Mouse (Mus musculus) lung, embryonic 14.5 days (tissue): ENCODE data around the gene Lep. TPM values are rescaled to one million over a fixed set of nuclear protein-coding genes. Genes with fewer than 3 reads are reported as not detected.

ENCODE experiments used
- ATAC-seq: fragments of 200-750 bp; cut with Nextera tagmentation; 2 replicates; pipeline ENCODE4 v1.8.0; 2017; ENCODE audit warnings: mild to moderate bottlenecking, moderate TSS enrichment, moderate library complexity; ENCODE audit not compliant: insufficient read depth
- DNase-seq: peaks from one replicate; pipeline ENCODE4 v3.0.0-alpha.2; 2015
- H3K27ac ChIP-seq: fragments of 300-500 bp; sonication (generic); 2 replicates; pipeline ENCODE4 v1.5.1; 2014; ENCODE audit warnings: low read depth, mild to moderate bottlenecking, moderate library complexity
- H3K27me3 ChIP-seq: fragments of 300-500 bp; sonication (generic); 2 replicates; pipeline ENCODE4 v1.6.1; 2014; ENCODE audit warnings: low read length, control low read depth; ENCODE audit not compliant: insufficient read depth
- H3K36me3 ChIP-seq: fragments of 300-500 bp; sonication (generic); 2 replicates; pipeline ENCODE4 v1.6.1; 2014; ENCODE audit warnings: control low read depth; ENCODE audit not compliant: insufficient read depth
- H3K4me1 ChIP-seq: fragments of 300-500 bp; sonication (generic); 2 replicates; pipeline ENCODE4 v1.6.1; 2014; ENCODE audit warnings: antibody characterized with exemption, control low read depth; ENCODE audit not compliant: insufficient read depth
- H3K4me2 ChIP-seq: fragments of 300-500 bp; sonication (generic); 2 replicates; pipeline ENCODE4 v1.6.1; 2014; ENCODE audit warnings: mild to moderate bottlenecking
- H3K4me3 ChIP-seq: fragments of 300-500 bp; sonication (generic); 2 replicates; pipeline ENCODE4 v1.5.1; 2014; ENCODE audit warnings: low read depth, low read length
- H3K9ac ChIP-seq: fragments of 300-500 bp; sonication (generic); 2 replicates; pipeline ENCODE4 v1.6.1; 2014
- H3K9me3 ChIP-seq: fragments of 300-500 bp; sonication (generic); 2 replicates; pipeline ENCODE4 v1.6.1; 2016; ENCODE audit warnings: low read depth, low read length, control low read depth
- CTCF ChIP-seq: IDR thresholded peaks from 2 replicates; pipeline ENCODE4 v1.5.1; 2016; ENCODE audit warnings: antibody characterized with exemption, low read depth
- WGBS: fragments of 180-500 bp; shearing (Covaris S2); extraction: QIAGEN DNeasy Blood & Tissue Kit; methylation state at CpG from one replicate; pipeline ENCODE4 v1.1.7; 2014; 5-methylcytosine and 5-hydroxymethylcytosine counted together
- microRNA-seq: library from miRNA; unstranded; fragments of <30 nt; microRNA quantifications from one replicate; pipeline ENCODE4, GENCODE M21; 2016; ENCODE audit warnings: borderline number of aligned reads
- polyA plus RNA-seq: library from polyadenylated mRNA; unstranded; fragments of >200 nt; fragmentation: Nextera tagmentation; extraction: Ambion mirVana; gene quantifications from 2 replicates; pipeline ENCODE4 v1.2.1, GENCODE M21; 2014

Gene Lep
- polyA plus RNA-seq, 1 experiment from 2014 or later: not detected

DNA sequence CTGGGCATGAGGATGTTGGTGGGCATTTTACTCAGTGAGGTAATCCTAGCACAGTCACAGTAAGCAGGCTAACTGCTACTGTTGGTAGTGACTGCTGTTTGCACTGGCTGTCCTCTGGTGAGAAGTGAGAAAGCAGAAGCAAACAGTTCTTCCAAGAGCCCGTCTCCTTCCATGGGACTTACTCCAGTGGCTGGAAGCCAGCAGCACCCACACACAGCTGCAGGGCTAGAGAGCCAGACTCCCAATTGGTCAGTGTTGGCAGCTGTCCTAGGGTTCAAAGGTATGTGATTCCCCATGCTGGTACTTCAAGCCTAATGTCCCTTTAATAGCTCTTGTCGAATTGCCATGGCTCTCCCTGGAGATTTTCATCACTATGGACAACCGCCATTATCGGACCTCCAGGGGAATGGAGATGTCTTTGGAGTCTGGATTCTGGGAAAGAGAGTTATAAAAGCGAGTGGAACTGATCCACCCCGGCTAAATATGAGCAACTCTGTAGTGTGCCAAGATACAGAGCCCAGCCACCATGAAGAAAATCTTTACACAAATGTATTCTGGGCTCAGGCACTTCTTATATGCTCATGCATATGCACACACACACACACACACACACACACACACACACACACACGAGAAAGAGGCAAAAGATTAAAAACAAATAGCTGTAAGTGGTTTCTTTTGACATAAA lies 57.5 kb downstream of the Lep start:
- no peak for TF ChIP-seq CTCF
- WGBS: 49% methylated on average over 7 of the region's 7 CpGs
- no peaks in the 10 kb centered on the region for H3K27me3 ChIP-seq

DNA sequence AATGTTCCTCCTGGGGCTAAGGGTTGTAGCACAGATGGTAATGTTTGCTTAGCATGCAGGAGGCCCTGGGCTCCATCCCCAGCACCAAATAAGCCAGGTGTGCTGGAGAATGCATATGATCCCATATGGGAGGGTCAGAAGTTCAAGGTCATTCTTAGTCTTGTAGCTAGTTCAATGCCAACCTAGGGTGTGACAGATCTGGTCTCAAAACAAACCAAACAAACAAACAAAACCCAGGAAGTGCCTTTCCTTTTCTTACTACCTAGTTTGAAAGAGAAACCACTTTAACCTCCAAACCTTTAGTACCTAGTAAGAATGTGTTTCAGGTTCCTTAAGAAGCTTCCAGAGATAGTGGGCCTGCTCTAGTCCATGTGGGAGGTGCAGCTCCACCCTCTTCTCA lies 58.2 kb downstream of the Lep start:
- TF ChIP-seq CTCF: no peak
- H3K4me1 ChIP-seq: no peaks in the 10 kb centered on the region
- no peak for DNase-seq
- H3K9ac ChIP-seq: no peak overlapping the region
- H3K27ac ChIP-seq: no peak overlapping the region
- H3K4me3 ChIP-seq: no peak overlapping the region
- H3K4me2 ChIP-seq: no peak overlapping the region
- H3K27me3 ChIP-seq: no peaks in the 10 kb centered on the region
- H3K9me3 ChIP-seq: no peaks in the 10 kb centered on the region
- H3K36me3 ChIP-seq: no peaks in the 10 kb centered on the region
- no peak for ATAC-seq

More for the DNA sequence above, 57.5 kb downstream of the Lep start:
- Histone ChIP-seq H3K36me3 (no peaks in the 10 kb centered on the region), H3K9ac (no peak overlapping the region), H3K4me1 (no peaks in the 10 kb centered on the region), H3K4me2 (no peak overlapping the region), H3K4me3 (no peak overlapping the region), H3K9me3 (no peaks in the 10 kb centered on the region), H3K27ac (no peak overlapping the region)
- DNase-seq (peak; percentile 60), ATAC-seq (peak; percentile 60; the same call in 1 of the 2 replicates)

DNA sequence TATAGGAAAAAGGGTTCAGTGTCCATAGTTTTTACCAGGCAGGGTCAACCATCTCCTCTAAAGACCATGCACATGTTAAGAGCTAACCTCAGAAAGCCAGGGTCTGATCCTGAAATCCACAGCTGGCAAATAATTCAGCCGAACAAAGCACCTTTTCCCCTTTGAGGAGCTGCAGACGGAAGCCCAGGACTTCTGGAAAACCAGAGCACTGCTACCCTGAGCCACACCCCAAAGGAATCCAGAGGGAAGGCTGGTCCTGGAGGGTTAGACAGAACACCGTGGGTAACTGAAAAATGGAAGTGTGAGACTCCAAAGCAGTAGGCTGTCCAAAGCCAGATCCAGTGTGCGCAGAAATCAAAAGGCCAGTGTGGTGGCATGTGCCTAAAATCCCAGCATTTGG lies 58.9 kb downstream of the Lep start:
- DNase-seq (no peak), ATAC-seq (no peak)
- H3K4me1 ChIP-seq: no peaks in the 10 kb centered on the region
- H3K4me2 ChIP-seq: no peak overlapping the region
- no peak overlapping the region for H3K9ac ChIP-seq
- no peak overlapping the region for H3K4me3 ChIP-seq
- no peaks in the 10 kb centered on the region for H3K27me3 ChIP-seq
- H3K9me3 ChIP-seq: no peaks in the 10 kb centered on the region
- TF ChIP-seq CTCF: no peak
- H3K27ac ChIP-seq: no peak overlapping the region
- no peaks in the 10 kb centered on the region for H3K36me3 ChIP-seq
- WGBS: 70% methylated on average over 4 of the region's 4 CpGs

DNA sequence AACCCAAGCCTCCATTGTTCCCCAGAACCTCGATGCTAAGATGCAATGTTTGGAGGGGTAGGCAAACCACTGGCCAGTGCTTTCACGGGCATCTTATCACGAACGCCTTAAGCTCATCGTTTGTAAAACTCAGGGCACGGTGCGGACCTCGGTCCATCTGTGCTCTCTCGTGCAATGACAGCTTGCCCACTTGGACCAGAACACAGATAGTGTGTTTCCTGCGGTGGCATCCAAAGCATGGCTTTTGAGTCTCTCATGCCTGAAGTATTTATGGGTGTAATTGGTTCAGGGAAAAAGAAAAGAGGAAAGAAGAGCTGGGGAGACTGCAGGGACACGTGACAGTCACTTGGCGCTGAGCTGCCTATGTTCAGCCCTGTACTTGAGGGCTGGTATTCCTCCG lies 60.0 kb downstream of the Lep start:
- WGBS: 82% methylated on average over 13 of the region's 13 CpGs
- no peak for TF ChIP-seq CTCF

More for the DNA sequence above, 60.0 kb downstream of the Lep start:
- Histone ChIP-seq H3K36me3 (peaks cover 8% of the 10 kb centered on the region), H3K4me2 (no peak overlapping the region), H3K4me1 (no peaks in the 10 kb centered on the region), H3K27ac (no peak overlapping the region), H3K9me3 (no peaks in the 10 kb centered on the region), H3K4me3 (no peak overlapping the region), H3K9ac (no peak overlapping the region), H3K27me3 (no peaks in the 10 kb centered on the region)
- DNase-seq (no peak), ATAC-seq (no peak)

Small RNAs within 50 kb of the gene (microRNA-seq; reads per million reads assigned to microRNA genes)
- 5.2 reads per million, percentile 18 among the genes with 10 or more reads in this experiment for gene Mir129-1

Other genes starting within 250 kb of the Lep start
- 0.47 and 0.63 TPM in 2 replicates for gene Lrrc4, start 228.5 kb upstream of the Lep start, polyA plus RNA-seq
- gene Rbm28, start 104.8 kb downstream of the Lep start, polyA plus RNA-seq: 50.9 and 55.1 TPM in 2 replicates
- 0.93 and 1.2 TPM in 2 replicates for gene Prrt4, start 119.4 kb downstream of the Lep start, polyA plus RNA-seq
- gene Impdh1, start 156.1 kb downstream of the Lep start, polyA plus RNA-seq: 49.3 and 51.6 TPM in 2 replicates
- gene Hilpda, start 212.3 kb downstream of the Lep start, polyA plus RNA-seq: 40.4 and 40.5 TPM in 2 replicates
- gene Fam71f2, start 219.4 kb downstream of the Lep start, polyA plus RNA-seq: 0.42 and 0.47 TPM in 2 replicates